Mouse (Mus musculus) hindbrain, embryonic 14.5 days (tissue): Measurements from ENCODE around the gene Rpl7l1. TPM values are rescaled to one million over a fixed set of nuclear protein-coding genes. Genes with fewer than 3 reads are reported as not detected.
A peak's percentile ranks its signal among the peaks of the same experiment; 100 is the strongest.

Experiments
- ATAC-seq: fragments of 200-750 bp; cut with Nextera tagmentation; 2 replicates; pipeline ENCODE4 v1.8.0; 2017; ENCODE audit warnings: moderate number of reproducible peaks, mild to moderate bottlenecking, moderate TSS enrichment, moderate library complexity; ENCODE audit not compliant: low FRiP score
- DNase-seq: peaks from one replicate; pipeline ENCODE4 v3.0.0-alpha.2; 2015; ENCODE audit warnings: low spot score
- H3K27ac ChIP-seq: fragments of 300-500 bp; sonication (generic); 2 replicates; pipeline ENCODE4 v1.5.1; 2014; ENCODE audit warnings: mild to moderate bottlenecking, moderate library complexity
- H3K27me3 ChIP-seq: fragments of 300-500 bp; sonication (generic); 2 replicates; pipeline ENCODE4 v1.6.1; 2014; ENCODE audit warnings: mild to moderate bottlenecking, low read length, mixed read lengths; ENCODE audit not compliant: control insufficient read depth, insufficient read depth
- H3K36me3 ChIP-seq: fragments of 300-500 bp; sonication (generic); replicated peaks from 2 replicates; pipeline ENCODE4 v1.6.1; 2014; ENCODE audit not compliant: control insufficient read depth, insufficient read depth
- H3K4me1 ChIP-seq: fragments of 300-500 bp; sonication (generic); replicated peaks from 2 replicates; pipeline ENCODE4 v1.6.1; 2014; ENCODE audit warnings: antibody characterized with exemption, low read length, mixed read lengths; ENCODE audit not compliant: control insufficient read depth, insufficient read depth
- H3K4me2 ChIP-seq: fragments of 300-500 bp; sonication (generic); replicated peaks from 2 replicates; pipeline ENCODE4 v1.6.1; 2014; ENCODE audit warnings: mild to moderate bottlenecking, moderate library complexity
- H3K4me3 ChIP-seq: fragments of 300-500 bp; sonication (generic); replicated peaks from 2 replicates; pipeline ENCODE4 v1.5.1; 2014; ENCODE audit warnings: mild to moderate bottlenecking, low read length
- H3K9ac ChIP-seq: fragments of 300-500 bp; sonication (generic); 2 replicates; pipeline ENCODE4 v1.6.1; 2014
- H3K9me3 ChIP-seq: fragments of 300-500 bp; sonication (generic); 2 replicates; pipeline ENCODE4 v1.6.1; 2016; ENCODE audit warnings: low read length; ENCODE audit not compliant: control insufficient read depth
- WGBS: fragments of 180-500 bp; shearing (Covaris S2); extraction: QIAGEN DNeasy Blood & Tissue Kit; methylation state at CpG from one replicate; pipeline ENCODE4 v1.1.7; 2014; 5-methylcytosine and 5-hydroxymethylcytosine counted together
- polyA plus RNA-seq: library from polyadenylated mRNA; unstranded; fragments of >200 nt; fragmentation: Nextera tagmentation; extraction: Ambion mirVana; gene quantifications from 2 replicates; pipeline ENCODE4 v1.2.1, GENCODE M21; 2014

Gene Rpl7l1
- 73.8 and 81.9 TPM in 2 replicates for polyA plus RNA-seq

DNA sequence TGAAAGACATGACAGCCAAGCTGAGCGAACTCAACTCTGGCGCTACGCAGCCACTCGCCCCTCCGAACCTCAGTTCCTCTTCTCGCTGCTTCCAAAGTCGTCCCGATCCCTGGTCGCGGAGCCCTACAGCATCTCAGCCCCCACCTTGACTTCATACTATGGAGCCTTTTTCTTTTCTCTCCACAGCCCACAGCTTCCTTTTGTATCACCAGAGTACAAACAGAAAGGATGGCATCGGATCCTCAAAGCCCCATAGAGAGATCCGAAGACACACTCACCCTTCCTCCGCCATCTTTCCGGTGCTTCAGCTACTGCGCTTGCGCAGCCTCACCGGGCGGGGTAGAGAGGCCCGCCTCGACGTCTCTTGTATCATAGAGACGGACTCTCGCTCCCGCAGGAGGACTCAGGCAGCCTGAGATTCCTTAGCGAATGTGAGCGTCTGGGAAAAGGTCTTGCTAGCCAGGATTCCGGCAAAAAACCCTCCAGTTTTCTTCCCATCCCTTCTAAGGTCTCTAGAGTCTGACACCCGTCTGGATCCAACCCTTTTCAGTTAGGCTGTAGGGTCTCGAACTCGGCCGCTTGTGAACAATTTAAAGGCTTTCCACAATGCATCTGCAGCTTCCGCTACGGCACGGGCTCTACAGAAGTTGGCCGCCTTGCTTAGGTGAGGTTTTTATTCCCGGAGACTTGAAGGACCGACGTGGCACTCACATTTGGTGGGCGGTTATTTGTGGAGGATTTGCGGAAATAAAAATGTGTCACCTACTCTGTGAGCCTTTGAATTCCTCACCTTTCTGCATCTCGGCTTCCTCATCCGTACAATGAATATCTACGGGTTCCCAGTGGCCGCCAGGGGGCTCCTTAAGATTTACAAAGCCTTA is at the start of gene Rpl7l1:
Gene Rpl7l1 (minus strand): TSS at position 332 of the 881 bp plus-strand sequence.
- peak; percentile 92 for DNase-seq
- Histone ChIP-seq H3K9me3 (no peaks in the 10 kb centered on the region), H3K4me3 (peak within 1 kb of the TSS; percentile 50), H3K4me1 (peaks cover 9% of the 10 kb centered on the region), H3K27me3 (no peaks in the 10 kb centered on the region), H3K4me2 (peak within 1 kb of the TSS; percentile 76), H3K9ac (peak within 1 kb of the TSS; percentile 69), H3K36me3 (peaks cover 37% of the 10 kb centered on the region), H3K27ac (peak within 1 kb of the TSS; percentile 78)
- under 1% methylated on average over 44 of the region's 44 CpGs for WGBS
- ATAC-seq = peak; percentile 96

DNA sequence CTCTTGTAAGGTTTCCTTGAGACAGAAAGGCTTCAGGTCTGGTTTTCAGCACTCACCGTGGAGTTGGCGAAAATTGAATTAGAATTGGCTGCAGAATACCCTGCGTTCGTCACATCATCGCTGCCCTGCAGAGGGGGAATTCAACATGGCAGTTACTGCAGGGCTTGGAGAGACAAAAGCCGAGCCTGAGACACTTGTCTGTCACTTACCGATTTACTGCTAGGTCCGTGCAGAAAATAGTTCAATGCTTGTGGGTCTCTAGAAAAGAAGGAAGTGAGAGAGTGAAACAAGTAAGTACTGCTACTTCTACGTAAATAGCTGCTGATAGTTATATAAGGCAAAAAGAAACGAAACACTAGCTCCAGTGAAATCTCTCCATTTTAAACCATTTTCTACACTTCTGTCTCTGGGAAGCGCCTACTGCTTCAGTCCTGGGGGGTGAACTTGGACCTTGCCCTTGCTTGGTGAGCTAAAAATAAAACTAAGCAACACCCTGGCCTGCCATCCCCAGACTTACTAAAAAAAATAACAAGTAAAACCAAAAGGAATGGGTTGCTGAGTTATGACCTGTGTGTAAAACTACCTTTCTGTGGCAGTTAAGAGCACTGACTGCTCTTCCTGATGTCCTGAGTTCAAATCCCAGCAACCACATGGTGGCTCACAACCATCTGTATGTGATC is 47.5 kb upstream of the Rpl7l1 start:
- no peak overlapping the region for H3K27ac ChIP-seq
- H3K36me3 ChIP-seq = peaks cover 49% of the 10 kb centered on the region
- no peak overlapping the region for H3K4me2 ChIP-seq
- no peak for DNase-seq
- no peak overlapping the region for H3K4me3 ChIP-seq
- no peaks in the 10 kb centered on the region for H3K9me3 ChIP-seq
- no peaks in the 10 kb centered on the region for H3K27me3 ChIP-seq
- WGBS = 87% methylated on average over 11 of the region's 11 CpGs
- H3K4me1 ChIP-seq = no peaks in the 10 kb centered on the region
- ATAC-seq = no peak
- H3K9ac ChIP-seq = no peak overlapping the region

DNA sequence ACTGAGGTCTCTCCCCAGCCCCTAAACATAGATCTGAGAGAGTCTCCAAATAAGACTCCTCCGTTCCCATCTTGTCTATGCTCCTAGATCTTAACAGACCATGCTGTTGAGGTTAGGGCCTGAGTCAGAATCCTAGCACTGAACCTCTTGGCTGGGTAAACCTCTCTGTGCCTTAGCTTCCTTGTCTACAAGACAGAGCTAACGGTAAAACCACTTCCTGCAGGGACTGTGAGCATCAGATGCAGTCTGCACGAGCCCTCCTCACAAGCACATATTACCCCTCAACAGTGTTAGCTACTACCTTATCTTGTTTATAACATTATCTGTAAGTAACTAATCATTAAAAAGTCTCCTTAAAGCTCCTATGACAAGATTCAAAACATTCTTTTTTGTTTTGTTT is 46.5 kb upstream of the Rpl7l1 start:
- Histone ChIP-seq H3K36me3 (peaks cover 59% of the 10 kb centered on the region), H3K27ac (no peak overlapping the region), H3K9ac (no peak overlapping the region), H3K4me1 (no peaks in the 10 kb centered on the region), H3K4me3 (no peak overlapping the region), H3K9me3 (no peaks in the 10 kb centered on the region), H3K27me3 (no peaks in the 10 kb centered on the region), H3K4me2 (no peak overlapping the region)
- ATAC-seq (no peak), DNase-seq (no peak)
- 94% methylated on average over 3 of the region's 3 CpGs for WGBS

DNA sequence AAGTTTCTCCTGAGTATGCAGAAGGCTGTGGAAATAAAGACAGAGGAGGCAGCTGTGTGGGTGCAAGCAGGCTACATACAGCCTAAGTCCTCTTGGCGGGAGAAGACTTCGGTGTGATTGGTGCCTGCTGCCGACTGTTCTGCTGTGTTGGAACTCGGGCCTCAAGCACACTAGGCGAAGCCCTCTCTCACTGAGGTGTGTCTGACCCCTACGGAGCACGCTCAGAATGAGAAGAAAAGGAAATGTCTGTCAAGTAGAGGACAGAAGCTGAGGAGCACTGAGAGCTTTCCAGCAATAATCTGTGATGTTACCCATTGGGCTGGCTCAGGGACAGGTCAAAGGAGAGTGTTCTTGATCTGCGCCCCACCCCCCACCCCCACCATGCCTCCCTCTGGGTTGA is 40.6 kb upstream of the Rpl7l1 start:
- DNase-seq (no peak), ATAC-seq (no peak)
- H3K9ac ChIP-seq = no peak overlapping the region
- H3K27ac ChIP-seq = no peak overlapping the region
- no peaks in the 10 kb centered on the region for H3K27me3 ChIP-seq
- H3K4me1 ChIP-seq = no peaks in the 10 kb centered on the region
- peaks cover 90% of the 10 kb centered on the region for H3K36me3 ChIP-seq
- WGBS = 92% methylated on average over 8 of the region's 8 CpGs
- no peaks in the 10 kb centered on the region for H3K9me3 ChIP-seq
- no peak overlapping the region for H3K4me3 ChIP-seq
- no peak overlapping the region for H3K4me2 ChIP-seq

DNA sequence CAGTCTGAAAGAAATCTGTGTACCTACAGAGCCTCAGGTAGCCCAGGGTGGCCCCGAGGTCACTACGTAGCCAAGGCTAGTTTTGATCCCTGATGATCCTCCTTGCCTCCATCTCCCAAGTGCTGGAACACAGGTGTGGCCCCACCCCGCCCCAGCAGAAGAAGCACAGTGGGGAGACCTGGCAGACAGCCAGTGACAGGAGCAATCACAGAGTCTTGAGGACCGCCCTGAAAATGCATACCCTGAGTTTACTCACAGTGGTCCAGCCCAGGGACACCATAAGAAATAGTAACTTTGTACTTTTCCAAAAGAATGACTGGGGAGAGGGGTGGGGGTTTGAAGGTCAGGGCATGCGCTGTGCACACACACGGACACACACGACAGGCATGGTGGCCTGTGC is 38.2 kb upstream of the Rpl7l1 start:
- Histone ChIP-seq H3K4me1 (no peaks in the 10 kb centered on the region), H3K9ac (no peak overlapping the region), H3K4me2 (no peak overlapping the region), H3K27me3 (no peaks in the 10 kb centered on the region), H3K4me3 (no peak overlapping the region), H3K27ac (no peak overlapping the region), H3K36me3 (peaks cover 65% of the 10 kb centered on the region), H3K9me3 (no peaks in the 10 kb centered on the region)
- no peak for ATAC-seq
- DNase-seq = no peak
- WGBS = 93% methylated on average over 7 of the region's 7 CpGs

DNA sequence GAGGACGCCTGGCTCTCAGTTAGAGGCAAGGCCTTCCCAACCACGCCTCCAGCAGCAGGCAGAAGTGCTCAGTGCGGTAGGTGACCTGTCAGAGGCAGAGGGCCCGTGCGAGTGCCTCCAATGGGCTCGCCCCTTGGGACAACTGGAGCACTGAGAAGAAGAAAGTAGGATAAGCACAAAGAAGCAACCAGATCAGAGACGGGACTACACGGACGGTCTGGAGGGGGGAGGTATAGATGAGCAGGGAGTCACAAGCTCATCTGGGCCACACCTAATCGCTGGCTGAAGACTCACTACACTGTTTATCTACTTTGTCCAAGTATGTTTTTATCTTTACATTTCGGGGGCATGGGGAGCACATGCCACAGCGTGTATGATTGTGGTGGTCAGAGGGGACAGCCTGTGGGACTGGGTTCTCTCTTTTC is 35.3 kb upstream of the Rpl7l1 start:
- H3K27me3 ChIP-seq = no peaks in the 10 kb centered on the region
- DNase-seq (no peak), ATAC-seq (no peak)
- no peak overlapping the region for H3K9ac ChIP-seq
- H3K4me3 ChIP-seq = no peak overlapping the region
- H3K4me2 ChIP-seq = no peak overlapping the region
- no peaks in the 10 kb centered on the region for H3K9me3 ChIP-seq
- peaks cover 52% of the 10 kb centered on the region for H3K36me3 ChIP-seq
- H3K27ac ChIP-seq = no peak overlapping the region
- WGBS = 86% methylated on average over 12 of the region's 12 CpGs
- no peaks in the 10 kb centered on the region for H3K4me1 ChIP-seq

DNA sequence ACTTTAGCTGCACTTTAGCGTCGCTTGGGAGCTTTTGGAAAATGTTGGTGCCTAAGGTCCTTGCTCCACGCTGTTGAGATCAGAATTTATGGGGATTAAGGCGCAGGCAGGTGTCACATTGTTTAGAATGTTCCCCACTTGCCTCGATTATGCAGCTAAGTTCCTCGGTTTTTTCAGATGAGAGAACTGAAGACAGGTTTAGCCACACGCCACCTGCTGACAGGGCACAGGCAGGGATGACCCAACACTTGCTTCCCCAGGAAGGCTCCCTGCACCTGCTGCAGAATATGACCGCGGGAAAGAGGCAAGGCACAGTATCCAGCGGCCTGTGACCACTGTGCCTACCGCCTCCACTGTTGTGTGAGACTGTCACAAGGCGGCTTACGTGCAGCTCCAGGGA is 33.8 kb upstream of the Rpl7l1 start:
- no peak overlapping the region for H3K27ac ChIP-seq
- H3K4me2 ChIP-seq = no peak overlapping the region
- H3K27me3 ChIP-seq = no peaks in the 10 kb centered on the region
- DNase-seq = no peak
- no peaks in the 10 kb centered on the region for H3K9me3 ChIP-seq
- ATAC-seq = no peak
- peaks cover 54% of the 10 kb centered on the region for H3K36me3 ChIP-seq
- 79% methylated on average over 13 of the region's 13 CpGs for WGBS
- H3K9ac ChIP-seq = no peak overlapping the region
- no peak overlapping the region for H3K4me3 ChIP-seq
- H3K4me1 ChIP-seq = no peaks in the 10 kb centered on the region

DNA sequence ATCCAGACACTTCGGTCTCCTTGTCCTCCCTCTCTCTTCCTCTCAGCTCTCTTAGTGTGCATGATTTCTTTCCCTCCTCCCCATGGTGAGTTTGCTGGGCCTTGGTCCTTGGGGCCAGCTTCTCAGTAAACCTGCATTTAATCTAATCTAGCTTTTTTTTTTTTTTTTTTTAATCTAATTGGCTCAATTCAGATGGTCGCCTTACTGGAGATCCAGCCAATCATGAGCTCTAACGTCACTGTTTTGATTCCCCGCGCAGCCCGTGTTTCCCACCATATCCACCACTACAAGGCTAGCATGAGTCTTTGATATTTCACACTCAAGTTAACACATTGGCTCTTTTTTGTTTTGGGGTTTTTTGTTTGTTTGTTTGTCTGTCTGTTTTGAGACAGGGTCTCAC is 32.0 kb upstream of the Rpl7l1 start:
- DNase-seq = no peak
- Histone ChIP-seq H3K36me3 (peaks cover 58% of the 10 kb centered on the region), H3K27ac (no peak overlapping the region), H3K4me2 (no peak overlapping the region), H3K9ac (no peak overlapping the region), H3K27me3 (no peaks in the 10 kb centered on the region), H3K4me1 (no peaks in the 10 kb centered on the region), H3K4me3 (no peak overlapping the region), H3K9me3 (no peaks in the 10 kb centered on the region)
- ATAC-seq = no peak
- 87% methylated on average over 6 of the region's 6 CpGs for WGBS

DNA sequence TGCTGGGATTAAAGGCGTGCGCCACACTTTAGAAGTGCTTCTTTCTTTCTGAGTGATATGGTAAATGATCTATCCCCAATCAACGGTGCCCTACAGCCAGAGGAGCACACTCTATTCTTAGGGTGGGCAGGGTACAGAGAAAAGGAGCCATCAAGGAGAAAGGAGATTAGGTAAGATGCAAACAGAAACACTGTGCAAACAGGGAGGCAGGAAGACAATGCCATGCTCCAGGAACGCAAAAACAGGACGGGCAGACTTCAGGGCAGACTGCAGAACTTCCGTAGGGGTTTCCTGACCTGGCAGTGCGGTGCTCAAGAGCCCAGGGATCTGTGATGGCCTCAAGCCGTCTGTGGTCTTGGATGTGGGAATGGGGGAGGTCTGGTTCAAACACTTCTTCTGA is 31.2 kb upstream of the Rpl7l1 start:
- Histone ChIP-seq H3K4me1 (no peaks in the 10 kb centered on the region), H3K4me3 (no peak overlapping the region), H3K27me3 (no peaks in the 10 kb centered on the region), H3K36me3 (peaks cover 59% of the 10 kb centered on the region), H3K4me2 (no peak overlapping the region), H3K9me3 (no peaks in the 10 kb centered on the region), H3K27ac (no peak overlapping the region), H3K9ac (no peak overlapping the region)
- ATAC-seq (no peak), DNase-seq (no peak)
- WGBS = 88% methylated on average over 8 of the region's 8 CpGs
